In genomic region chr5:99251379-99252202, GRCm38 (mm10) we compare ENCODE assay signal across 8 mouse cellular contexts.
DNase-seq lines count a peak whose midpoint lies in the region; ATAC-seq lines count a peak whose summit lies in the region.

No protein-coding gene starts in this region.

- H3K4me1 ChIP-seq in heart, embryonic 14.5 days (ENCODE audit: control insufficient read depth in 2 of 2, insufficient read depth in 2 of 2, low read length in 2 of 2), result peaks cover 12 to 32% of the 10 kb centered on the region in 2 experiments
- H3K4me1 ChIP-seq in midbrain, embryonic 11.5 days (ENCODE audit: control insufficient read depth, insufficient read depth, low read length), result peaks cover 23% of the 10 kb centered on the region

- WGBS in heart, embryonic 14.5 days, result under 1% methylated on average over 34 of the region's 34 CpGs
- 5% methylated on average over 34 of the region's 34 CpGs for WGBS in midbrain, embryonic 11.5 days

- H3K4me3 ChIP-seq in heart, embryonic 14.5 days (ENCODE audit: control insufficient read depth in 1 of 2, insufficient read depth in 1 of 2, low read depth in 1 of 2, low read length in 2 of 2), result peak overlapping the region; percentile 59 to 97
- peak overlapping the region; percentile 68 for H3K4me3 ChIP-seq in midbrain, embryonic 11.5 days (ENCODE audit: low read depth, low read length)

- intact Hi-C loops in left cerebral cortex, postnatal 25 days (cut with DNase I), result loop anchor here (1.0 to 5.0 kb wide), 5 partner anchors 35 to 211 kb away; no protein-coding TSS in a partner anchor

- no peaks in the 10 kb centered on the region for H3K36me3 ChIP-seq in heart, embryonic 14.5 days (ENCODE audit: control insufficient read depth, insufficient read depth, low read length)
- H3K36me3 ChIP-seq in midbrain, embryonic 11.5 days (ENCODE audit: control insufficient read depth, insufficient read depth, low read length), result no peaks in the 10 kb centered on the region

- peak; percentile 49 for ATAC-seq in heart, embryonic 14.5 days (ENCODE audit: insufficient number of reproducible peaks, insufficient read depth, low FRiP score, low read depth)
- ATAC-seq in midbrain, embryonic 11.5 days (ENCODE audit: low FRiP score), result peak; percentile 3; the same call in 1 of the 2 replicates

- peak overlapping the region; percentile 91 for H3K9ac ChIP-seq in heart, embryonic 14.5 days (ENCODE audit: low read length)
- H3K9ac ChIP-seq in midbrain, embryonic 11.5 days (ENCODE audit: low read length), result peak overlapping the region; percentile 68

- no peaks in the 10 kb centered on the region for H3K27me3 ChIP-seq in heart, embryonic 14.5 days (ENCODE audit: control insufficient read depth, insufficient read depth, low read length)
- peaks cover 31% of the 10 kb centered on the region for H3K27me3 ChIP-seq in midbrain, embryonic 11.5 days (ENCODE audit: control insufficient read depth, insufficient read depth, low read length)

- DNase-seq in adrenal gland, adult 18-20 months (ENCODE audit: low spot score in 2 of 2), result peak; percentile 17 to 31
- no peak for DNase-seq in adrenal gland, postnatal 25 days
- DNase-seq in thymus, postnatal 4 days, result peak; percentile 13
- DNase-seq in thymus, postnatal 25 days, result no peak
- peak; percentile 64 to 88 for DNase-seq in left cerebral cortex, postnatal 25 days (ENCODE audit: low spot score in 2 of 2)
- DNase-seq in midbrain, embryonic 11.5 days (ENCODE audit: low spot score, missing footprints), result peak; percentile 94
- DNase-seq in testis, postnatal 14 days (ENCODE audit: low spot score), result peak; percentile 11

- H3K9me3 ChIP-seq in heart, embryonic 14.5 days (ENCODE audit: control insufficient read depth, low read length), result no peaks in the 10 kb centered on the region
- H3K9me3 ChIP-seq in midbrain, embryonic 11.5 days (ENCODE audit: control insufficient read depth, low read length), result no peaks in the 10 kb centered on the region

- peak overlapping the region; percentile 73 for H3K4me2 ChIP-seq in heart, embryonic 14.5 days (ENCODE audit: low read length)
- H3K4me2 ChIP-seq in midbrain, embryonic 11.5 days, result peak overlapping the region; percentile 82

- H3K27ac ChIP-seq in heart, embryonic 14.5 days (replicated peaks in 1 of 2; ENCODE audit: control insufficient read depth in 1 of 2, insufficient read depth in 1 of 2, low read depth in 2 of 2, low read length in 2 of 2), result peak overlapping the region; percentile 81 to 87
- no peak overlapping the region for H3K27ac ChIP-seq in midbrain, embryonic 11.5 days (ENCODE audit: low read depth, low read length)

Comparison
In these comparisons a context has a peak if more than half of its experiments do, and no peak if none do; other contexts are left out.
1. DNase-seq: peak in adrenal gland, adult 18-20 months (2 of 2), thymus, postnatal 4 days (single experiment), left cerebral cortex, postnatal 25 days (2 of 2), midbrain, embryonic 11.5 days (single experiment) and testis, postnatal 14 days (single experiment); none in adrenal gland, postnatal 25 days (single experiment) and thymus, postnatal 25 days (single experiment).